Mouse (Mus musculus) erythroid progenitor cell, adult 5-6 weeks (primary cell): Measurements from ENCODE around the gene Mgst2. TPM values are rescaled to one million over a fixed set of nuclear protein-coding genes. Genes with fewer than 3 reads are reported as not detected.
A peak's percentile ranks its signal among the peaks of the same experiment; 100 is the strongest.

Experiments
- ATAC-seq: replicated peaks from 2 replicates; pipeline ENCODE4 v1.8.0; 2016; ENCODE audit warnings: moderate number of reproducible peaks, mild to moderate bottlenecking, moderate TSS enrichment, inconsistent platforms; ENCODE audit not compliant: poor library complexity, low FRiP score, severe bottlenecking
- total RNA-seq, 2 experiments: library from RNA; stranded (forward) in 1 of 2; stranded (reverse) in 1 of 2; fragments of 150-400 nt in 1 of 2; fragments of 186-747, 209-891 nt in 1 of 2; gene quantifications; 2 replicates each; pipeline versions ENCODE4 v1.2.3 to v1.2.4; 2015 to 2017; ENCODE audit warnings: low replicate concordance in 2 of 2

Gene Mgst2
- total RNA-seq, 2 experiments from 2014 or later: 14.5 to 19.3 TPM

GRCm38 (mm10) chr3:51652292-51652691, 7.9 kb upstream of the Mgst2 start:
- peak; percentile 79 for ATAC-seq

- no peak for ATAC-seq
These were observed 7.5 kb upstream of the Mgst2 start for GRCm38 (mm10) chr3:51652701-51653100.

GRCm38 (mm10) chr3:51654303-51655055, 5.7 kb upstream of the Mgst2 start:
- ATAC-seq: no peak

GRCm38 (mm10) chr3:51659415-51659814, 745 bp upstream of the Mgst2 start:
- no peak for ATAC-seq

GRCm38 (mm10) chr3:51660821-51661276, 689 bp downstream of the Mgst2 start:
- ATAC-seq: 0 out of 2 replicates have a peak, but pooled peaks have one; percentile 33

GRCm38 (mm10) chr3:51661376-51661775, 1.2 kb downstream of the Mgst2 start:
- no peak for ATAC-seq

- no peak for ATAC-seq
These were observed 1.9 kb downstream of the Mgst2 start for GRCm38 (mm10) chr3:51661880-51662550.

- ATAC-seq: no peak
These were observed 2.4 kb downstream of the Mgst2 start for GRCm38 (mm10) chr3:51662557-51662956.

- no peak for ATAC-seq
These were observed 8.4 kb downstream of the Mgst2 start for GRCm38 (mm10) chr3:51668607-51669006.

GRCm38 (mm10) chr3:51670414-51671070, 10.4 kb downstream of the Mgst2 start:
- ATAC-seq: peak; percentile 76

GRCm38 (mm10) chr3:51671071-51671469, 10.9 kb downstream of the Mgst2 start:
- peak; percentile 22; the same call in 1 of the 2 replicates for ATAC-seq

GRCm38 (mm10) chr3:51672631-51673030, 12.5 kb downstream of the Mgst2 start:
- no peak for ATAC-seq

GRCm38 (mm10) chr3:51673408-51674086, 13.4 kb downstream of the Mgst2 start:
- ATAC-seq: no peak

- ATAC-seq: no peak
These were observed 14.8 kb downstream of the Mgst2 start for GRCm38 (mm10) chr3:51674963-51675362.

GRCm38 (mm10) chr3:51685539-51685938, 25.4 kb downstream of the Mgst2 start:
- no peak for ATAC-seq

GRCm38 (mm10) chr3:51686316-51686715, 26.2 kb downstream of the Mgst2 start:
- ATAC-seq: no peak

- ATAC-seq: no peak
These were observed 26.6 kb downstream of the Mgst2 start for GRCm38 (mm10) chr3:51686791-51687190.

- peak; percentile 84 for ATAC-seq
These were observed 28.6 kb downstream of the Mgst2 start for GRCm38 (mm10) chr3:51688725-51689124.

- no peak for ATAC-seq
These were observed 33.0 kb downstream of the Mgst2 start for GRCm38 (mm10) chr3:51693196-51693595.

GRCm38 (mm10) chr3:51694576-51694975, 34.4 kb downstream of the Mgst2 start:
- no peak for ATAC-seq
